Mouse (Mus musculus) erythroblast, adult 5-6 weeks (primary cell): ENCODE measurements around the gene Slc5a3. TPM values are rescaled to one million over a fixed set of nuclear protein-coding genes. Genes with fewer than 3 reads are reported as not detected.
A peak's percentile ranks its signal among the peaks of the same experiment; 100 is the strongest.

Experiments used
- ATAC-seq: replicated peaks from 2 replicates; pipeline ENCODE4 v1.8.0; 2016; ENCODE audit warnings: moderate number of reproducible peaks, mild to moderate bottlenecking, moderate TSS enrichment, inconsistent platforms; ENCODE audit not compliant: poor library complexity, low FRiP score, severe bottlenecking
- total RNA-seq, 2 experiments: library from RNA; stranded (forward) in 1 of 2; stranded (reverse) in 1 of 2; fragments of 150-400 nt in 1 of 2; fragments of 200-764, 138-1000 nt in 1 of 2; gene quantifications; 2 replicates each; pipeline versions ENCODE4 v1.2.3 to v1.2.4; 2015 to 2017; ENCODE audit warnings: low replicate concordance in 2 of 2

Gene Slc5a3
- total RNA-seq (2015; ENCODE audit: low replicate concordance) (under 0.01 and 0.21 TPM in 2 replicates), total RNA-seq (2017; ENCODE audit: low replicate concordance) (0.28 and 0.43 TPM in 2 replicates)

DNA sequence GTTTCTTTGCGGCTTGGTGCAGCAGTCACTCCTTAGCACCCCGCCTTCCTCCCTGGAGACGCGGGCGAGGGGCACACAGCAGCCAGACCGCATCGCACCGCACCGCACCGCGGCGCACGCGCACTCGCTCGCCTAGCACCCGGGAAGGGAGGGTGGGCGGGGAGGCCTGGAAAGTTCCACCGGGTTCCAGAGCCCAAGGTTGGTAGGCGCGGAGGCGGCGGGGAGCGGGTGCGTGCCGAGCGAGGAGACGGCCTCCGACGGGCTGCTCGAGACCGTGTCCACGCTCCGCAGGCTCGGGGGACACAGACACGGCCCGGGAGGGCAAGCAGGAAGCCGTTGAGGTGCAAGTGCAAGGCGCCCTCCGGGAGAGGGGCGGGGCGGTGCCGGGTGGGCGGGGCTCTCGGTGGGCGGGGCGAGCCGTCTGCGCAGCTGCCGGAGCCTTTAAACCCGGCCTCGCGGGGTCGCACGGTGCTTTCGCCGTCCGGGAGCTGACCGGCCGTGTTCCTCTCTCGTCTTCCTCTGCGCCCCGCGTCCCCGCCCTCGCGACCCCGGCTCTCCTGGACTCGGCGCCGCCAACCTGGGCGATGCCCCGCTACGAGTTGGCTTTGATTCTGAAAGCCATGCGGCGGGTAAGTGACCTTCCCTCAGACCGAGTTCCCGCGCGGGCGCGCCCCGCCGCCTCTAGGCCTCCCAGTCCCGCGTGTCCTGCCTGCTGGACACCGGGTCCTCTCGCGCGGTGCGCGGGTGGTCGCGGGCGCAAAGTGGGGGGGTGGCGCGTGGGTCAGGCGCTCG, at the start of gene Slc5a3, which contains the start of the genes Mrps6 and Gm49711:
Gene Slc5a3 (plus strand): TSS at position 471 of the 792 bp plus-strand sequence.
Gene Mrps6 (plus strand): TSS at position 419 of the 792 bp plus-strand sequence.
Gene Gm49711 (plus strand): TSS at position 465 of the 792 bp plus-strand sequence.
- ATAC-seq: peak; percentile 80

DNA sequence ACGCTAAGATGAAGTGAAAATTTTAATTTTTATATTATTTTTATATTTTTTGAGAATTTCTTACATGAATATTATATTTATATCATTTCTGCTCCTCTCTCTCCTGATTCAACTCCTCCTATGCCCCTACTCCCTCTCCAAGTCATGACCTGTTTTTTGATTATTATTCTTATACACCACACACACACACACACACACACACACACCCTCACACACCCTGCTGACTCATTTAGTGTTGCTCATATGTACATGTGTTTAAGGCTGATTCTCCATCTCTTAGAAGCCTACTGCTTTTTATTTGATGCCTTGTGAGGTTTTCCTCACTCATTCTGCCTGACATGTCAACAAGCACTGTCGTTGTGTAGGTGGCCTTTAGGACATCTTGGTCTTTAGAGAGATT, 48.5 kb upstream of the Slc5a3 start:
- ATAC-seq: no peak

DNA sequence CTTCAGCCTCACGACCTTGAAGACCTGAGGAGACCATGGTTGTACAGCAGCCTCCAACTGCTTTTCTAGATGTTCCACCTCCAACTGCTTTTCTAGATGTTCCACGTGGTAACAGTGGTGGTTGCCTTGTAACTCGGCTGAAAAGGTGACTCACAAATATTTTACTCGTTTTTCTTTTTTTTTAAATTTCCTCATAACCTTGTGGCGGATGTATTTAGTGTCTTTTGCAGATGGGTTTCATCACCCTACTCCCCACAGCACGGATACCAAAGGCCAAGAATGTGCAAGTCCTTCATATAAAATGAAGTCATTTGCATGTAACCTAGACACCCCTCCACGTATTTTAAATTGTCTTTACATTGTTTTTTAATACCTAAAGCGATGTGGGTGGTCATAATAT, 41.3 kb upstream of the Slc5a3 start:
- ATAC-seq: no peak

DNA sequence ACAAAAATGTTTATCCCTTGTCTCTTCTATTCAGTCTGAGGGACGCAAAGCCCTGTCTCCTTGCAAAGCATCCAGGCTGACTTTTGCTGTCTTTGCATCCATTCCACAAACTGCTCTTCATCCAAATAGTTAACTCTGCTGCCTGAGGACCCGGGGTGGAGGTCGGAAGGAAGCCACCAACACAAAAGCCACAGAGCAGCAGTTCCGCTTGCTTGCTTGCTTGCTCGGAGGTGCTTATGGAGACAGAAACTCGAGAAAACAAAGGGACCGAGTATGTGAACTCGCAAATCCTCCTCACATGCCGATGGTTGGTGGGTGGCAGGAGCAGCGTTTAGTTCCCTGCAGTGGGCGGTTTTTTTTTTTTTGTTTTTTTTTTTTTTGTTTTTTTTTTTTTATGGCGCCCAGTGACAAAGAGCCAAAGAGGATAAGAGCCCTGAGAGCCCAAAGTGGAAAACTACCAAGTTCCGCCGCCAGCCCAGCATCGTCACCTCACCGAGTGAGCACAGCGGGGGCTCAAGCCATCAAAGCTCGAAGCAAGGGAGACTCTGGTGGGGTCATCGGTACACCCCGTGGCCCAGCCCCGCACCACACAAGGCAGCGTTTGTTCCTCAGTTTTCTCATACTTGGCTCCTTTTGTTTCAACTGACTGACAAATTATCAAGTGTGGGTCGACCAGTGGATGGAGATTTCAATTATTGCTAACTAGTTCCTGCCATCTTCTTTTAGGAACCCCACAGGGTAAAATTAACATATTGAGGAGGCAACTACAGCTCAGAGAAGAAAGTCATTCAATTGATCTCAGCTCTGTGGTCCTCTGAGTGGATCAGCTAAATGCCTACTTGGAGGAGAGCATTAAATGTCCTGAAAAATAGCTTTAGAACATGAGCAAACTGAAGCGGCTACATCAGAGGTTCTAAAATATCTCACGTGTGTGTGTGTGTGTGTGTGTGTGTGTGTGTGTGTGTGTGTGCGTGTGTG, 38.7 kb upstream of the Slc5a3 start:
- ATAC-seq: no peak

DNA sequence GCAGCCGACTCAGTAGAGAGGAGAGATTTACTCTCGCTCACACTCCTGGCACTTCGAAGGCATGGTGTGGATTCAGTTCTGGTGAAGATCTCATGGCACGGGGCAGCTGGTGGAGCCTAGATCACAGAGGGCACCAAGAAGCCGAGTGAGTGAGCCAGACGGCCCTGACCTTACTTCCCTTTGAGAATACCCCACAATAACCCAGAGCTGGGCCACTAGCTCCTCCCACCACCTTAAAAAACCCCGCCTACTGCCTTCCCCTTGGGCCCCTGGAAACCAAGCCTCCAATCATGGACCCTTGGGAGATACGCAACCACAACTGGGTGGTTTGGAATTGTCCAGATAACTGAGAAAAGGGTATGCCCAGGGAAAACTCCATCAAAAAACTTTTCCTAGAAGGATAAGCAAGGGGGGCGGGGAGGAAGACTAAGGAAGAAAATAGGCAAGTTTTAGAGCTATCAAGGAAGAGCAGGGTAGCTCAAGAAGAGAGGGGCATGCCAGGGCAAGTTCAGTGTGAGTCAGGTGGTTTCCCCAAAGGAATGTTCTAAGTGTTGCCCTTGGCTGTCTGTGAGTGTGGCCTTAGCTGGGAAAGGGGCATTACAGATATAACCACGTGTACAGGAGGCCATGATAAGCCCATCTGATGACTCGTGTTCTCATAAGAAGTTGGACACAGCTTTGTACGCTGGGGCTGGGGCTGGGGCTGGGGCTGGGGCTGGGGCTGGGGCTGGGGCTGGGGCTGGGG, 36.3 kb upstream of the Slc5a3 start:
- ATAC-seq: no peak

DNA sequence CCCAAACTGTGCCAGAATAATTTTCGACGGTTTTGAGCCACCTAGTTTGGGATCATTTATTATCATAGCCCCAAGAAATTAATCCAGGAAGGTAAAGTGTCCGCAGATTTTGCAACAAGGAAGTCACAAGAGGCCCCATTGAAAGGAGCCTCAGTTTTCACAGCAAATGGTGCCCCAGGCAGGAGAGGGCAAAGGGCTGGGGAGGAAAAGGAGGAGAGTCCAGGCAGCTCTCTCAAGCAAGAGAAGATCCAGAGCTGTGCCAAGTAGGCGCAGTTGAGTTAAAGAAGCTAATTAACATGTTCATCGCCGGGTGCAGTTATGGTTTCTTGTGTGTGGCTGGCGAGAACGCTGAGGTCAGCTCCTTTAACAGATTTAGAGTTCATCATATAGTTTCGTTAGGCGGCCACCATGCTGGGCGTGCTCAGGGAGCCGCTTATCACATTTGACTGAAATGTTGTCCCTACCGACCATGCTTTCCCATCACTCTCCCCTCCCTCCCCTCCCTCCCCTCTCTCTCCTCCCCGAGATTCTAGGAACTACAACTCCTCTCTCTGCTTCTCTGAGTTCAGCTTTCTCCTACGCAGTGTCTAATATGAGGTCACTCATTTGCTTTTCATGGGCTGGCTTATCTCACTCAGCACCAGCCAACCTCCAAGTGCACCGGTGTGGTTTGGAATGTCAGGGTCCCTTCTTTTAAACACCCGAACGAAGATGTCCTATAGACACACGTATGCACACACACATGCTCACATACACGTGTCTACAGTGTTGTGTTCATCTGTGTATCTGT, 35.4 kb upstream of the Slc5a3 start:
- ATAC-seq: no peak

DNA sequence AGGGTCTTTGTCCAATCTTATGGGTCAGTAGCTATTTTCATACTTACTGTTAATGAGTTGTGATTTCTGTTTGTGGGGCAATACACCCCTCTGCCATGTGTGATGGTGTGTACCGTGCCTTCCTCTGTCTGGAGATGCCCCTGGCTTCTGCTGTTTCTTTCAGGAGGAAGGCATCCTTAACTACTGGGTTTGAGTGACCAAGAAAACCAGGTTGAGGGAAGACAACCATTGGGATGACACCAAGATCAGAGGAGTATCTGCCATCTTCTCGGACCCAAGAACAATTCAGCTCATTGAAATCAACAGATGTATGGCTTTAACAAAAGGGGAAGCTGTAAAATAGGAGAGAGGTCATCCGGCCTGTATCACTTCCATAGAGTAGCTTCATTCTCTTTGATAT, 24.8 kb upstream of the Slc5a3 start:
- ATAC-seq: no peak

DNA sequence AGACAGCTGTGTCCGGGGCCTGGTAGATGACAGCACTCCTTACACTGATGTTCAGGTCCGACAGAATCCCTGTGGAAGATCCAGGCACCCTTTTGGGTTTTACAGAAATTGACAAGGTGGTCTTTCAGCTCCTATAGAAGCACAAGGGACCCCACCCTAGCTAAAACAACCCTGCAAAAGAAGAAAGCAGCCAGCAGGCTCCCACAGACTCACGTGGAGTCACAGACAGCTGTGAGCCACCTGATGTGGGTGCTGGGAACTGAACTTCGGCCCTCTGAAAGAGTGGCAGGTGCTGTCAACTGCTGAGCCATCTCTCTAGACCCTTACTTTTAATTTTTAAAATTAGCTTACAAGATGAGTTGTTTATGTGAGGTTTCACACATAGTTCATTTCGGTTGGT, 23.4 kb upstream of the Slc5a3 start:
- no peak for ATAC-seq

DNA sequence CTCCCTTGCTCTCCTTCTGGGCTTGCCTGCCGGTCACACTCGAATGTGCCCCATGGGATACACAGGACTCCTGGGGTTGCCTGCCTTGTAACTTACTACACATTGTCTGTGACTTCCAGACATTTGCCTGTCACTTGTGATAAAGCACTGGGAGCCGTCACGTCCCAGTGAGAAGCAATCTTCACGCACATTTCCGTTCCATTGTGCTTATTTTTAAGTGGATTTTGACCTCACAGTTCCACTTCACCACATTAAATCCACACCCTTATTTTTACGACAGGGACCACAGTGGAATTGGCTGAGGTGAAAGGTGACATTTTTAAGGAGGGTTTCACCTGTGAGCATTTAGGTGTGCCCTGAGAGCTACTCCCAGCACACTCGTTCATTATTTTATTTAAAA, 21.4 kb upstream of the Slc5a3 start:
- ATAC-seq: no peak

DNA sequence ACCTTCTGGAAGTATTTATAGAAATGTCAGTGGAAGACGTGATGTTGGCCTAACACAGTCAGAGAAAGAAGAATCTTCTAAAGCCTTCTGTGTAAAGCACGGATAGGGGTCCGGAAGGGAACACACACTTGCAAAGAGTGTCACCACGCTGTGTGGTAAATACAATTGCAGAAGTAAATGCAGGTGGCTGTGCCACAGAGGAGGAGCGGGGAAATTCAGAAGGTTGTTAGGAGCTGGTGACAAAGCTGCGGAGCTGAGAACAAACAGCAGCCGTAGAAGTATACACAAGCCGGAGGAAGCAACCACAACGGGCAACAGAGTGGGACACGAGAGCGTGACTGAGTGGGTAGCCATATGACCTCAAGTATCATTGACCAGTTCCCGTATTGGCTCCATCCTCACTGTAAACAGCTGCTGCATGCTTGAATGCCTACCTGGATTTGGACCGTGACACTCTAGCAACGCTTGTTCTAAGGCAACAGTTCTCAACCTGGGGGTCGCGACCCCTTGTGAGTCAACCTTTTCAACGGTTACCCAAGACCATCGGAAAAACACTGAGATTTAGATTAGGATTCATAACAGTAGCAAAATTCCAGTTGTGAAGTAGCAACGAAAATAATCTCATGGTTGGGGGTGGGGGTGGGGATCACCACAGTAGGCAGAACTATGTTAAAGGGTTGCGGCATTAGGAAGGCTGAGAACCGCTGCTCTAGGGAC, 20.1 kb upstream of the Slc5a3 start:
- ATAC-seq: no peak

DNA sequence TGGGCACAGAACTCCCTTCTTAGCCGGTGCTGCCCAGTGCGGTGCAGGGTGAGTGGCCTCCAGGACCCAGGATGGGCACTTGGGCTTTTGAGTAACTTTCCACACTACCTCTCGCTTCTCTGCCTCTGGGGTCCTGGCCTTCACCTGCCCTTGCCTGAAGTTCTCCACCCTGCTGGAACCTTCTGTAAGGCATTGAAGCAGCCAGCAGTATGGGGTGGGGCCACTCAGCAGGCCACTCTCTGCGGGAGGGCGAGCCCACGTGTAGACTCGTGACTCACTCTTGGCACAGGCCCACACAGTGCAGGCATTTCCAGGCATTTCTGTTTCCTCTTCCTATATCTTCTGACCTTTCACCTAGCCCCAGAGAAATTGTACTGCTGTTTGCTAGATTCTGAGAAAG, 18.7 kb upstream of the Slc5a3 start:
- no peak for ATAC-seq

DNA sequence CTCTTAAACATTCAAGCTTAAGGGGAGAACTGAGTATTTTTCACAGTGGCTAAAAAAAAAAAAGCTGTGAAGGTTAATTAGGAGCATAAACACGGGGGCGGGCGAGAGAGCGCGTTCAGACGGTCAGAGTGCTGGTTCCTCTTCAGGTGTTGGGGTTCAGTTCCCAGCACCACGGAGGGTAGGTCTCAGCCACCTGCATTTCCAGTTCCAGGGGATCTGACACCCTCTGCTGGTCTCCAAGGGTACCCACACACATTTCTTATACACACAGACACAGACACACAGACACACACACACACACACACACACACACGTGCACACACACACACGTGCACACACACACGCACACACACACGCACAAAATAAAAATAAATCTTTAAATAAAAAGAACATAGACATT, 18.2 kb upstream of the Slc5a3 start:
- ATAC-seq: no peak

DNA sequence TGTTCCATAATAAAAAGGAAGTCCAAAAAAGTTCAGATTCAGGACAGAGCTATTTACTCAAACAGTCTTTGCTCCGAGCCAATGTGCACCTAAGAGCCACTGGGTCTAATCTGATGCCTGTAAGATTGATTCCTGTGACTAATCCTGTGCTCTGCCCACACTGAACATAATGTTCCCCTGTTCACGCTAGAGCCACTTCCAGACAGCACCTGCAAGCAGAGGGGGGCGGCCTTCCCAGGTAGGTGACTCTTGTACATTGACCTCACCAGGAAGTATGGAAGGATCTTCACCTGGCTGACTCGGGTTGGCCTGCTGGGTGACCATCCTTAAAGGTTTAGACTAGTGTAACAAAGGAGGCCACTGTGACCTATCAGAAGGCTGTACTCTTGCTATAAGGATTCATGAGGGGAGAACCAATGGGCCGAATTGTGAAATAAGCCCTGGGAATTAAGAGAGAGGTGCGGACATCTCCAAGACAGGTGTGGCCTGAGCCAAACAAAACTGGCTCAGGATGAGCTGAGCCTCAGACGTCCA, 6.3 kb upstream of the Slc5a3 start:
- ATAC-seq: no peak

DNA sequence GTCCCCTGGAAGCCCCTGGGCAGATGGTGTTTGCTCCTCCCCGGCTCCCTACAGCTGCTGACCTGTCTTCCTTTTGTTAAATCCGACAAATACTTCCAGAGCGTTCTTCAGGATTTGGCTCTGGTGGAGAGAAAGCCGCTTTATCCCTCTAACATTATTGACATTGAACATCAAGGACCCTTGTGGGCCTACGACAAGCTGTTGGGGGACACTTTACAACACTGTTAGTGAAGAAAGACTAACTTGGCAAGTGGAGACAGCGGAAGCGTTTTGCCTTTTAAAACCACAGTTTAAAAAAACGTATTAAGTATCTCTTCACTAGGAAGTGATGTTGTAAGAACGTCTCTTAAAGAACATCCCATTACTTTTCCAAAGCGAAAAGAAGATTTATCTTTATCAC, 5.6 kb upstream of the Slc5a3 start:
- ATAC-seq: no peak

DNA sequence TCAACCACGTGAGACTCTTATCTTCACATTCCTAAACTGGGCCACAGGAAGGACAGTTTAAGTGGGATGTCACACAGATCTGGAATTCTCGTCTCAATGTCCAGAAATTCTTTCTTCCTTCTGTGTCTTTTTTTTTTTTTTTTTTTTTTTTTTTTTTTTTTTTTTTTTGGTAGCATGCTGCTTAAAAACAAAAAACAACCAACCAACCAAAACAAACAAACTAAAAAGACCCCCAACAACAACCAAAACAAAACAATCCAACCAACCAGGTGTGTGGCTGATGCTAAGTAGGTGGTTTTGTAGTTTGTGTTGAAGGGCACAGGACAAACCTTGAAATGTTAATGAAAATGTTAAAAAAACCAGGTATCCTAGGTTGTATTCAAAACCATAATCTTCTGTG, 1.4 kb upstream of the Slc5a3 start:
- no peak for ATAC-seq

DNA sequence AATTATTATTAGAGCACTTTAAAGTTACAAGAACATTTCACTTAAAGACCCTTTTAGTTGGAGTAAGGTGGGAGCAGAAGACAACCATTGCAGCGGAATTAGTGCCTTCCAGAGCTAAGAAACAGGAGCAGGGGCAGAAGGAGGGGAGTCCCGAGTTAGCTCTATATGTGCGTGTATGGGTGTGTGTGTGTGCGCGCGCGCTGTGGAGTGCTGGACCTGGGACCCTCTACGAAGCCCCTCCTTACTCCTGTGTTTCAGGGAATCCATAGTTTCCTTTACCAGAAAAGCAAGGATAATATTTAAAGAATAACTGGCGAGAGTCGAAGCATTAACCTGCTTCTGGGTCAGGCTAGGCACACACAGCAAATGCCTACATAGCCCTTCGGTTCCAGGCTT, 668 bp upstream of the Slc5a3 start:
- ATAC-seq: peak; percentile 34; the same call in 1 of the 2 replicates

DNA sequence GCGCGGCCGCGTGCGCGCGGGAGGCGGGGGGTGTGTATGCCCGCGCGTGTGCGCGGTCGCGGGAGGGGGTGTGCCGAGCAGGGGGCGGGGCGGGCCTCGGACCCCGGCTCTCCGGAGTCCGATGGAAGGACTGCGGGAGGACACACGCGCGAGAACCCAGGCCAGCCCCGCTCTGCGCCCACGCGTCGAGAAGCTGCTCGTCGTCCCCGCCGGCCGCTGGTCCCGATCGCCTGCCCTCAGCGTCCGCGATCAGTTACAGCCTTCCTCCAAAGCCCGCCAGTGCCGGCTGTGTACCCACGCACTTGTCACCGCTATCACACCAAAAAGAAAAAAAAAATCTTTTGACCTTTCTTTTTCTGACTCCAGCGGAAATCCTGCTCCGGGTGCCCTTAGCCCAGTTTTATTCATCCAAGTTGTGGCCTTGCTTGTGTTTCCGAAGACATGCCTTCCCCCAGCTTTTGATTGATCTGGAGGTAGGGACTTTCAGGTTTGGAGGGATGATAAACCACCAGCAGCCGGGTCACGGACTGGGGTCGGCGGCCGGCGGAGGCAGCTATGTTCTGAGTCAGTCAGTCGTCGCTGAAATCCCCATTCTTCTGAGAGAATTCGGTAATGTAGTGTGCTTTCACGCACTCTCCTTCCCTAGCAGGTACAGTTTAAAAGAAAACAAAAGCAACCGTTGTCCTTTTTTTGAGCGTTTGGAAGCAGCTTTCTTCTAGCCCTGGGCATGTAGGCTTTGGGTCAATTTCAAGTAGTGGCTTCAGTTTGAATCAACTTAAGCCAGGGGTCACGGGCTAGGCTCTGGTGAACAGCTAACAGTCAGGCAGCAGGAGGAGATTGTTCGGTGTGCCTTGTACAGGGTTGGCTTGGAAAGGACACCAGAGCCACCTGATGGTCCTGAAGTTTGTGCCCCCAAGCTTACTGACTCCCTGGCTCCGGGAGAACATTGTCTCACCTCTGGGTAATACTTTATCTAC, 810 bp downstream of the Slc5a3 start:
- no peak for ATAC-seq
